Mouse (Mus musculus) embryonic fibroblast, embryonic 13.5 days (primary cell): ENCODE results near the gene Tex11.

Source experiments
- CTCF ChIP-seq: IDR thresholded peaks from 2 replicates; pipeline ENCODE4 v1.5.1; 2011; ENCODE audit warnings: mild to moderate bottlenecking, control low read depth, low read length, moderate library complexity, borderline replicate concordance; ENCODE audit not compliant: insufficient read depth
- POLR2A ChIP-seq: IDR thresholded peaks from 2 replicates; pipeline ENCODE4 v1.6.1; 2011; ENCODE audit warnings: low read depth, mild to moderate bottlenecking, control low read depth, low read length, moderate library complexity

- TF ChIP-seq POLR2A = no peak
- no peak for TF ChIP-seq CTCF
Measured at GRCm38 (mm10) chrX:100815766-100816165, 243.7 kb downstream of the Tex11 start.
